In genomic region chr12:12401504-12401903, GRCm38 (mm10) we compare ENCODE assay signal across 8 mouse cellular contexts.
A peak's percentile ranks its signal among the peaks of the same experiment; 100 is the strongest.
DNase-seq lines count a peak whose midpoint lies in the region; ATAC-seq and TF ChIP-seq lines count a peak whose summit lies in the region.

No protein-coding gene starts in this region.

- WGBS in hindbrain, postnatal 0 days: 45% methylated on average over 15 of the region's 15 CpGs

- no peak for ATAC-seq in hindbrain, postnatal 0 days
- no peak for ATAC-seq in frontal cortex, adult (ENCODE audit: low TSS enrichment)

- no peaks in the 10 kb centered on the region for H3K4me1 ChIP-seq in hindbrain, postnatal 0 days (ENCODE audit: insufficient read depth, low read length)

- H3K36me3 ChIP-seq in hindbrain, postnatal 0 days (ENCODE audit: insufficient read depth, low read length): no peaks in the 10 kb centered on the region

- peak overlapping the region; percentile 43 for H3K4me2 ChIP-seq in hindbrain, postnatal 0 days (ENCODE audit: low read depth, low read length)

- H3K9me3 ChIP-seq in hindbrain, postnatal 0 days (ENCODE audit: low read length): no peaks in the 10 kb centered on the region

- H3K27ac ChIP-seq in hindbrain, postnatal 0 days: no peak overlapping the region

- TF ChIP-seq CTCF in hindbrain, postnatal 0 days (IDR thresholded peaks at IDR 0.05; ENCODE audit: low read depth): no peak

- peak; percentile 7 for DNase-seq in adrenal gland, postnatal 25 days
- no peak for DNase-seq in adrenal gland, adult 18-20 months (ENCODE audit: low spot score in 2 of 2)
- peak; percentile 18 for DNase-seq in thymus, postnatal 25 days
- no peak for DNase-seq in thymus, postnatal 10 days (ENCODE audit: low spot score in 2 of 2)
- DNase-seq in hindbrain, postnatal 0 days (ENCODE audit: low spot score): no peak
- DNase-seq in lung, postnatal 36 days: peak; percentile 14
- DNase-seq in right cerebral cortex, adult 2 months (ENCODE audit: low spot score in 2 of 2): no peak

- no peak overlapping the region for H3K9ac ChIP-seq in hindbrain, postnatal 0 days (replicated peaks; ENCODE audit: low read length)

- 0 out of 2 replicates have a peak overlapping the region, but pooled peaks have one; percentile 13 for H3K4me3 ChIP-seq in hindbrain, postnatal 0 days (ENCODE audit: low read length)

- no peaks in the 10 kb centered on the region for H3K27me3 ChIP-seq in hindbrain, postnatal 0 days (ENCODE audit: insufficient read depth, low read length)

Comparison
In these comparisons a context has a peak if more than half of its experiments do, and no peak if none do; other contexts are left out.
1. DNase-seq: peak in adrenal gland, postnatal 25 days (single experiment), thymus, postnatal 25 days (single experiment) and lung, postnatal 36 days (single experiment); none in adrenal gland, adult 18-20 months (0 of 2), thymus, postnatal 10 days (0 of 2), hindbrain, postnatal 0 days (single experiment) and right cerebral cortex, adult 2 months (0 of 2).